ENCODE assay signal across 23 mouse cellular contexts in the genomic region with DNA sequence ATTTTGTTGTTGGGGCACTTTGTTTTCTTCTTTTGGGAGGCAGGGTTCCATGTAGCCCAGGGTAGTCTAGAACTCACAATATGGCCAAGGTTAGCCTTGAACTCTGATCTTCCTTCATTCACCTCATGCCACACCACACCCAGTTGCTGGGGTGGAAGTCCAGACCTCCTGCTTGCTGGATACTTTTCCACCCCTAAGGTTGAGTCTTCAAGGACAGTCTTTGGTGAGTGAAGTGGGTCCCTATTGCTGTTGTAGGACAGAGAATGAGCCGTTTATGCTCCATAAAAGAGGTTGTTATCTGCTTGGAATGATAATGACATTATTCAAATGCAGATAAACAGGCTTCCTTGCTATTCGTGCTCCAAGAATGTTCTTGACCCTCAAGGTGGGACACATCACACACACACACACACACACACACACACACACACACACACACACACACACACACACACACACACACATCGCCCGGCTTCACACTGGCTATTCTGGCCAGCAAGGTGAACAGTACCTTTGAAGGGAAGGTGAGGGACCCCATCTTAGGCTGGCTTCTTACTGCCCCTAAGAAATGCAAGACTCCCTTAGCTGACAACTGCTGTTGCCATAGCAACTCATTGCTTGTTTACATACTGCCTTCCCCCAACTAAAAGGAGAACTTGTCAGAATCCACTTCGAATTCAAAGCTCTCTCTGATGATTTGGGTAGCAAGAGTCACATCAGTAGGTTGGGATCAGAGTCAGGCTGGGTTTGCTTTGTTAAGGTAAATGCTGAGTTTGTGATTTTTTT. TPM values are rescaled to one million over a fixed set of nuclear protein-coding genes. Genes with fewer than 3 reads are reported as not detected.
DNase-seq lines count a peak whose midpoint lies in the region; ATAC-seq and TF ChIP-seq lines count a peak whose summit lies in the region.
"Had no signal": no experiment of that assay in that cellular context is flagged by ENCODE, and none has a peak within 500 bp of the region (broad histone marks: within the 10 kb centered on the region; RNA-seq: fewer than 3 reads in every experiment).

No protein-coding gene starts in this region.

- H3K4me2 ChIP-seq in lung, embryonic 14.5 days, result no peak overlapping the region
- H3K4me2 ChIP-seq: hindbrain, embryonic 12.5 days; intestine, embryonic 15.5 days; limb, embryonic 12.5 days; liver, embryonic 12.5 days; lung, embryonic 15.5 days had no signal

- H3K9ac ChIP-seq in lung, embryonic 14.5 days, result no peak overlapping the region
- H3K9ac ChIP-seq: hindbrain, embryonic 12.5 days; intestine, embryonic 15.5 days; limb, embryonic 12.5 days; liver, embryonic 12.5 days; lung, embryonic 15.5 days had no signal

- peak; percentile 36 for DNase-seq in embryo, embryonic 10 days (ENCODE audit: low spot score)
- no peak for DNase-seq in embryo, embryonic 11 days
- DNase-seq in lung, embryonic 14.5 days, result peak; percentile 48
- no peak for DNase-seq in lung, adult 2 months
- DNase-seq in R1 (ENCODE audit: low read depth, low spot score), result peak; percentile 92
- no peak for DNase-seq in frontal cortex, postnatal 25 days (ENCODE audit: low spot score in 2 of 2)
- DNase-seq in left cerebral cortex, postnatal 10 days (ENCODE audit: extremely low spot score in 1 of 2, low spot score in 2 of 2), result no peak
- DNase-seq: adrenal gland, adult 2 months; cerebellum, adult 9-11 months; kidney, postnatal 36 days; retina, postnatal 1 day; right cerebral cortex, postnatal 4 days; thymus, adult 2 months had no signal

- no peaks in the 10 kb centered on the region for H3K36me3 ChIP-seq in lung, embryonic 14.5 days (ENCODE audit: insufficient read depth)
- H3K36me3 ChIP-seq: heart, embryonic 10.5 days; hindbrain, embryonic 12.5 days; intestine, embryonic 15.5 days; liver, embryonic 12.5 days; lung, embryonic 15.5 days had no signal

- ATAC-seq in lung, embryonic 14.5 days (ENCODE audit: insufficient read depth), result no peak
- ATAC-seq in megakaryocyte progenitor cell, adult 5-6 weeks (replicated peaks; ENCODE audit: poor library complexity), result peak; percentile 46
- ATAC-seq: forebrain, embryonic 16.5 days; intestine, embryonic 15.5 days; liver, embryonic 12.5 days had no signal

- TF ChIP-seq POLR2A in lung, adult 2 months (IDR thresholded peaks at IDR 0.05; ENCODE audit: borderline replicate concordance, extremely low read depth, low read depth, low read length), result no peak

- TF ChIP-seq CTCF in lung, embryonic 14.5 days (IDR thresholded peaks at IDR 0.05; ENCODE audit: low read depth), result no peak
- TF ChIP-seq CTCF in lung, adult 2 months (IDR thresholded peaks at IDR 0.05; ENCODE audit: insufficient read depth, low read length), result no peak

- intact Hi-C loops in left cerebral cortex, postnatal 10 days (cut with DNase I), result no loop called here

- no peak overlapping the region for H3K27ac ChIP-seq in lung, embryonic 14.5 days (ENCODE audit: low read depth)
- H3K27ac ChIP-seq: heart, embryonic 10.5 days; hindbrain, embryonic 12.5 days; intestine, embryonic 15.5 days; limb, embryonic 12.5 days; liver, embryonic 12.5 days; lung, embryonic 15.5 days had no signal

- no peaks in the 10 kb centered on the region for H3K4me1 ChIP-seq in lung, embryonic 14.5 days (ENCODE audit: insufficient read depth)
- H3K4me1 ChIP-seq in lung, adult 2 months (ENCODE audit: control insufficient read depth, insufficient read depth, low read length), result no peaks in the 10 kb centered on the region
- H3K4me1 ChIP-seq: liver, embryonic 12.5 days had no signal

- no peak overlapping the region for H3K4me3 ChIP-seq in lung, embryonic 14.5 days (ENCODE audit: low read depth, low read length)
- no peak overlapping the region for H3K4me3 ChIP-seq in lung, adult 2 months (replicated peaks; ENCODE audit: extremely low read depth, low read depth, low read length)
- H3K4me3 ChIP-seq: heart, embryonic 10.5 days; hindbrain, embryonic 12.5 days; intestine, embryonic 15.5 days; limb, embryonic 12.5 days; liver, embryonic 12.5 days; lung, embryonic 15.5 days had no signal

- no peaks in the 10 kb centered on the region for H3K27me3 ChIP-seq in lung, embryonic 14.5 days (ENCODE audit: insufficient read depth, low read length)
- H3K27me3 ChIP-seq: hindbrain, embryonic 12.5 days; intestine, embryonic 15.5 days; limb, embryonic 12.5 days; lung, embryonic 15.5 days had no signal

- no peaks in the 10 kb centered on the region for H3K9me3 ChIP-seq in lung, embryonic 14.5 days (ENCODE audit: low read depth, low read length)
- H3K9me3 ChIP-seq: heart, embryonic 10.5 days; hindbrain, embryonic 12.5 days; intestine, embryonic 15.5 days; liver, embryonic 12.5 days; lung, embryonic 15.5 days had no signal

- WGBS in lung, embryonic 14.5 days, result 50% methylated on average over 5 of the region's 5 CpGs
- WGBS in lung, adult 2 months, result 53% methylated on average over 5 of the region's 5 CpGs

RNA-seq across cellular contexts. Expression of gene Pdpn, which starts 6.8 kb away (rescaled TPM):
- polyA plus RNA-seq in lung, embryonic 14.5 days (2014; fragmentation: Nextera tagmentation; extraction: Ambion mirVana), result 36.6 and 39.5 TPM in 2 replicates
- 20.8 and 44.8 TPM in 2 replicates for polyA plus RNA-seq in lung, adult 2 months (2012; rRNA removed)
- total RNA-seq in megakaryocyte progenitor cell, adult 5-6 weeks (2015), result not detected in 2 replicates
- total RNA-seq in megakaryocyte progenitor cell, adult 5-6 weeks (2017), result not detected in 2 replicates
- total RNA-seq in left cerebral cortex, postnatal 10 days (2021), result 10 to 100 TPM; 10.6 to 11.9 TPM
- total RNA-seq: monocyte, adult 5-6 weeks had no signal

RNA-seq across cellular contexts. Expression of gene Lrrc38, which starts 43.4 kb away (rescaled TPM):
- 0.11 TPM in 1 of 2 replicates, not detected in the other for polyA plus RNA-seq in lung, embryonic 14.5 days (2014; fragmentation: Nextera tagmentation; extraction: Ambion mirVana)
- polyA plus RNA-seq in lung, adult 2 months (2012; rRNA removed), result 0.07 and 0.25 TPM in 2 replicates
- total RNA-seq in megakaryocyte progenitor cell, adult 5-6 weeks (2015), result not detected in 2 replicates
- not detected in 2 replicates for total RNA-seq in megakaryocyte progenitor cell, adult 5-6 weeks (2017)
- total RNA-seq in left cerebral cortex, postnatal 10 days (2021), result under 1 TPM; 0.71 to 0.93 TPM
- total RNA-seq: monocyte, adult 5-6 weeks had no signal
- polyA plus RNA-seq: kidney, embryonic 14.5 days; liver, embryonic 12.5 days had no signal

Comparison
In these comparisons a context has a peak if more than half of its experiments do, and no peak if none do; other contexts are left out.
1. DNase-seq: peak in embryo, embryonic 10 days (single experiment), lung, embryonic 14.5 days (single experiment) and R1 (single experiment); none in embryo, embryonic 11 days (single experiment), lung, adult 2 months (single experiment), frontal cortex, postnatal 25 days (0 of 2) and left cerebral cortex, postnatal 10 days (0 of 2).
2. RNA of gene Pdpn, which starts 6.8 kb away (total RNA-seq): 10.6 to 11.9 TPM in left cerebral cortex, postnatal 10 days; not detected in megakaryocyte progenitor cell, adult 5-6 weeks; every median in the first group is over 10 times any median in the second.